Mouse (Mus musculus) CH12.LX (cell line): Measurements from ENCODE around the gene Phrf1.
"Not testable (repeated sequence)": the region's sequence is repeated elsewhere in the genome, so short reads cannot be mapped to it uniquely, and the experiment has no call there.

ENCODE experiments used
- CHD2 ChIP-seq: IDR thresholded peaks from 2 replicates; pipeline ENCODE4 v1.6.1; 2011; ENCODE audit warnings: low read length, improper control_type of control experiment
- CTCF ChIP-seq, 2 experiments: IDR thresholded peaks in 1 of 2; conservative IDR thresholded peaks in 1 of 2; 2 replicates each; pipeline ENCODE4 v1.5.1; 2011 to 2012; ENCODE audit warnings: low read depth in 2 of 2, low read length in 2 of 2, improper control_type of control experiment in 1 of 2, inconsistent platforms in 1 of 2, mild to moderate bottlenecking in 1 of 2, moderate library complexity in 1 of 2
- EP300 ChIP-seq: IDR thresholded peaks from 2 replicates; pipeline ENCODE4 v1.6.1; 2011; ENCODE audit warnings: low read length, improper control_type of control experiment
- MAFK ChIP-seq: IDR thresholded peaks from 2 replicates; pipeline ENCODE4 v1.6.1; 2011; ENCODE audit warnings: low read length, improper control_type of control experiment; ENCODE audit not compliant: insufficient replicate concordance
- MAX ChIP-seq: IDR thresholded peaks from 2 replicates; pipeline ENCODE4 v1.6.1; 2011; ENCODE audit warnings: low read length, improper control_type of control experiment
- MXI1 ChIP-seq: IDR thresholded peaks from 2 replicates; pipeline ENCODE4 v1.6.1; 2011; ENCODE audit warnings: mild to moderate bottlenecking, low read depth, low read length, improper control_type of control experiment
- PAX5 ChIP-seq: IDR thresholded peaks from 2 replicates; pipeline ENCODE4 v1.6.1; 2012; ENCODE audit warnings: low read length, inconsistent platforms, mixed read lengths
- POLR2A ChIP-seq: IDR thresholded peaks from 2 replicates; pipeline ENCODE4 v1.6.1; 2011; ENCODE audit warnings: low read depth, mild to moderate bottlenecking, improper control_type of control experiment, low read length
- SIN3A ChIP-seq: IDR thresholded peaks from 2 replicates; pipeline ENCODE4 v1.6.1; 2012; ENCODE audit warnings: low read length, improper control_type of control experiment, inconsistent platforms
- TCF12 ChIP-seq: IDR thresholded peaks from 2 replicates; pipeline ENCODE4 v1.6.1; 2014; ENCODE audit warnings: low read depth, mild to moderate bottlenecking, inconsistent platforms, low read length, improper control_type of control experiment
- UBTF ChIP-seq: IDR thresholded peaks from 2 replicates; pipeline ENCODE4 v1.6.1; 2012; ENCODE audit warnings: low read depth, mild to moderate bottlenecking, inconsistent platforms, low read length, improper control_type of control experiment, moderate library complexity
- USF1 ChIP-seq: IDR thresholded peaks from 2 replicates; pipeline ENCODE4 v1.6.1; 2014; ENCODE audit warnings: low read depth, mild to moderate bottlenecking, inconsistent platforms, low read length, improper control_type of control experiment
- ZKSCAN1 ChIP-seq: IDR thresholded peaks from 2 replicates; pipeline ENCODE4 v1.6.1; 2012; ENCODE audit warnings: low read depth, inconsistent platforms, low read length, improper control_type of control experiment, borderline replicate concordance
- ZNF384 ChIP-seq: IDR thresholded peaks from 2 replicates; pipeline ENCODE4 v1.6.1; 2012; ENCODE audit warnings: low read depth, low read length, improper control_type of control experiment, inconsistent platforms

DNA sequence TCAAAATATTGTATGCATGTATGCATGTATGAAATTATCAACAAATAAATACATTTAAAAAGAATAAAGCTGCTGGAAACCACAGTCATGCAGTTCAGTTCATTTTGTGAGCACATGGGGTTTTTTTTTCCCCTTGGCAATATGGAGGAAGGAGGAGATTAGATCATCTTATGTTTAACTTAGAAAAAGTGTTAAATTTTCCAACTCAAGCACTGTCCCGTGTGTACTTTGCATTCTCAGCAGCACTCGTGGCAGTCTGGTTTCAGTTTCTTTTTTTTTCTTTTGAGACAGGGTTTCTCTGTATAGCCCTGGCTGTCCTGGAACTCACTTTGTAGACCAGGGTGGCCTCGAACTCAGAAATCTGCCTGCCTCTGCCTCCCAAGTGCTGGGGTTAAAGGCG is 21.9 kb downstream of the Phrf1 start:
- TF ChIP-seq CTCF (conservative IDR thresholded peaks at IDR 0.05 in 1 of 2, IDR thresholded peaks at IDR 0.05 in 1 of 2; ENCODE audit: low read depth in 2 of 2, low read length in 2 of 2); TCF12; MAFK; CHD2; ZKSCAN1; MXI1; POLR2A; PAX5; USF1; UBTF; MAX: not testable (repeated sequence)
- TF ChIP-seq ZNF384 (peak; percentile 55; the same call in 1 of the 2 replicates), EP300 (peak; percentile 39; the same call in 1 of the 2 replicates), SIN3A (0 out of 2 replicates have a peak, but pooled peaks have one; percentile 32)
